Mouse (Mus musculus) myocyte (in vitro differentiated cells): ENCODE measurements at regions not wholly inside any gene's neighbourhood (a gene's known extent, or its start where the extent isn't known, plus 50 kb on each side); places are given as distances from the start of the nearest gene placed in this dataset.

Experiments
- CEBPB ChIP-seq: IDR thresholded peaks from 2 replicates; pipeline ENCODE4 v1.6.1; 2011; ENCODE audit warnings: mild to moderate bottlenecking, moderate library complexity; ENCODE audit not compliant: poor library complexity, insufficient read depth, severe bottlenecking
- E2F4 ChIP-seq: IDR thresholded peaks from one replicate; pipeline ENCODE4 v1.6.1; 2011; ENCODE audit warnings: mild to moderate bottlenecking, control low read depth, moderate library complexity; ENCODE audit not compliant: insufficient read depth
- MAX ChIP-seq: IDR thresholded peaks from one replicate; pipeline ENCODE4 v1.6.1; 2011; ENCODE audit warnings: low read depth, mild to moderate bottlenecking, control low read depth
- MYOD1 ChIP-seq, 3 experiments: IDR thresholded peaks; one replicate each; pipeline ENCODE4 v1.6.1; 2011; ENCODE audit warnings: control low read depth in 2 of 3, low read depth in 2 of 3, mild to moderate bottlenecking in 2 of 3, moderate library complexity in 1 of 3; ENCODE audit not compliant: insufficient read length in 2 of 3, control insufficient read depth in 1 of 3
- MYOG ChIP-seq, 3 experiments: IDR thresholded peaks; one replicate each; pipeline ENCODE4 v1.6.1; 2011; ENCODE audit warnings: control low read depth in 2 of 3, low read depth in 2 of 3, mild to moderate bottlenecking in 2 of 3; ENCODE audit not compliant: insufficient read length in 2 of 3, control insufficient read depth in 1 of 3, insufficient read depth in 1 of 3
- POLR2A ChIP-seq: IDR thresholded peaks from one replicate; pipeline ENCODE4 v1.6.1; 2011; ENCODE audit warnings: low read depth, mild to moderate bottlenecking, control low read depth, moderate library complexity; ENCODE audit not compliant: insufficient read length
- POLR2AphosphoS2 ChIP-seq: IDR thresholded peaks from one replicate; pipeline ENCODE4 v1.6.1; 2011; ENCODE audit warnings: low read depth, control low read depth; ENCODE audit not compliant: insufficient read length
- REST ChIP-seq: IDR thresholded peaks from one replicate; pipeline ENCODE4 v1.6.1; 2011; ENCODE audit warnings: mild to moderate bottlenecking, control low read depth, moderate library complexity; ENCODE audit not compliant: insufficient read depth, insufficient read length
- SRF ChIP-seq: IDR thresholded peaks from one replicate; pipeline ENCODE4 v1.6.1; 2011; ENCODE audit warnings: low read depth; ENCODE audit not compliant: control insufficient read depth, insufficient read length
- TCF12 ChIP-seq: IDR thresholded peaks from one replicate; pipeline ENCODE4 v1.6.1; 2011; ENCODE audit warnings: mild to moderate bottlenecking, control low read depth; ENCODE audit not compliant: poor library complexity, insufficient read depth, severe bottlenecking
- USF1 ChIP-seq: IDR thresholded peaks from one replicate; pipeline ENCODE4 v1.6.1; 2011; ENCODE audit warnings: low read depth, mild to moderate bottlenecking, control low read depth, moderate library complexity

DNA sequence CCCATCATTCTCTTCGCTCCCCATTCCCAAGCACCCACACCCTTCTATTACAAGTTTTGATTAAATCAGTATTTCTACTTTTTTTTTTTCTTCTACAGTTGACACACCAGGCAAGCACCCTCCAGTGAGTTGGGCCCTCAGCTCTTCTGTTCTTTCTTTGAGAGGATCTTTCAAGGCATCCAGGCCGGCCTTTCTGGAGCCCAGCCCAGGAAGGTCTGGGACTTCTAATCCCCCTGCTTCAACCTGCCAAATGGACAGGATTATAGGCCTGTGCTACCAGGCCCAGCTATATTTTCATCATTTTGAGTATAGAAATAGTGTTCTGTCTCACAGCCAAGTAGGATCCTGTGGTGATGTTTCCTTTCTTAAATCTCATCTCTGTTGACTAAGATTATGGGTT lies 94.0 kb upstream of the Nebl start:
- TF ChIP-seq POLR2A, result no peak
- TF ChIP-seq E2F4, result no peak
- no peak for TF ChIP-seq MAX
- no peak for TF ChIP-seq REST
- no peak for TF ChIP-seq MYOG (IDR thresholded peaks at IDR 0.05; ENCODE audit: control insufficient read depth in 1 of 3, insufficient read depth in 1 of 3, insufficient read length in 2 of 3, low read depth in 2 of 3)
- no peak for TF ChIP-seq USF1
- TF ChIP-seq TCF12, result no peak
- no peak for TF ChIP-seq MYOD1 (IDR thresholded peaks at IDR 0.05; ENCODE audit: control insufficient read depth in 1 of 3, insufficient read length in 2 of 3, low read depth in 2 of 3)
- no peak for TF ChIP-seq SRF
- TF ChIP-seq POLR2AphosphoS2, result no peak
- TF ChIP-seq CEBPB, result no peak
